Mouse (Mus musculus) bone marrow macrophage, adult 2 months (primary cell): ENCODE results near the gene Daam2.
"Not testable (repeated sequence)": the region's sequence is repeated elsewhere in the genome, so short reads cannot be mapped to it uniquely, and the experiment has no call there.

Source experiments
- CTCF ChIP-seq: IDR thresholded peaks from 2 replicates; pipeline ENCODE4 v1.5.1; 2012; ENCODE audit warnings: low read depth, mild to moderate bottlenecking, low read length, moderate library complexity
- POLR2A ChIP-seq: IDR thresholded peaks from 2 replicates; pipeline ENCODE4 v1.6.1; 2012; ENCODE audit warnings: mild to moderate bottlenecking, low read depth, low read length, borderline replicate concordance

DNA sequence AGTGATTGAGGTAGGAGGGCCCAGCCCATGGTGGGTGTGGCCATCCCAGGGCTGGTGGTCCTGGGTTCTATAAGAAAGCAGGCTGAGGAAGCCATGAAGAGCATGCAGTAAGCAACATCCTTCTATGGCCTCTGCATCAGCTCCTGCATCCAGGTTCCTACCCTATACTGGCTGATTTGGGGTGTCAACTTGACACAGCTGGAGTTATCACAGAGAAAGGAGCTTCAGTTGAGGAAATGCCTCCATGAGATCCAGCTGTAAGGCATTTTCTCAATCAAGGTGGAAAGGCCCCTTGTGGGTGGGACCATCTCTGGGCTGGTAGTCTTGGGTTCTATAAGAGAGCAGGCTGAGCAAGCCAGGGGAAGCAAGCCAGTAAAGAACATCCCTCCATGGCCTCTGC is 126.8 kb downstream of the Daam2 start:
- TF ChIP-seq CTCF, POLR2A: not testable (repeated sequence)
